Mouse (Mus musculus): ENCODE measurements around the gene Cks1b. TPM values are rescaled to one million over a fixed set of nuclear protein-coding genes. Genes with fewer than 3 reads are reported as not detected.

The Cks1b gene
- polyA plus RNA-seq, 1 experiment from 2014 or later, result 352 TPM

GRCm38 (mm10) chr3:89384331-89385076, 33.7 kb downstream of the Cks1b start:
- no peak for ATAC-seq
- H3K9ac ChIP-seq, result no peak overlapping the region
- no peak overlapping the region for H3K27ac ChIP-seq
- 0 out of 2 replicates have a peak, but pooled peaks cover 4% of the 10 kb centered on the region for H3K27me3 ChIP-seq
- no peak overlapping the region for H3K4me3 ChIP-seq
- no peaks in the 10 kb centered on the region for H3K9me3 ChIP-seq (replicated peaks)
- H3K4me2 ChIP-seq, result no peak overlapping the region
- peaks cover 11% of the 10 kb centered on the region; the same call in 1 of the 2 replicates for H3K4me1 ChIP-seq
- 50% methylated on average over 11 of the region's 12 CpGs for WGBS
- no peaks in the 10 kb centered on the region for H3K36me3 ChIP-seq (ENCODE audit: poor library complexity, severe bottlenecking)

- ATAC-seq, result no peak
- peaks cover 14% of the 10 kb centered on the region for H3K4me1 ChIP-seq
- whole genome bisulfite sequencing, result 84% methylated on average over 5 of the region's 5 CpGs
Measured at GRCm38 (mm10) chr3:89383651-89384255, 34.4 kb downstream of the Cks1b start.

GRCm38 (mm10) chr3:89382950-89383349, 35.2 kb downstream of the Cks1b start:
- H3K27me3 ChIP-seq, result 0 out of 2 replicates have a peak, but pooled peaks cover 4% of the 10 kb centered on the region
- peaks cover 18% of the 10 kb centered on the region for H3K4me1 ChIP-seq
- no peak overlapping the region for H3K9ac ChIP-seq
- no peak overlapping the region for H3K4me3 ChIP-seq
- no peak for ATAC-seq
- WGBS, result 81% methylated on average over 5 of the region's 5 CpGs
- no peak overlapping the region for H3K27ac ChIP-seq
- no peak overlapping the region for H3K4me2 ChIP-seq
- H3K9me3 ChIP-seq (replicated peaks), result no peaks in the 10 kb centered on the region
- no peaks in the 10 kb centered on the region for H3K36me3 ChIP-seq (ENCODE audit: poor library complexity, severe bottlenecking)

More at GRCm38 (mm10) chr3:89383651-89384255, 34.4 kb downstream of the Cks1b start:
- Histone ChIP-seq H3K9ac (no peak overlapping the region), H3K9me3 (replicated peaks) (no peaks in the 10 kb centered on the region), H3K4me2 (no peak overlapping the region), H3K36me3 (ENCODE audit: poor library complexity, severe bottlenecking) (no peaks in the 10 kb centered on the region), H3K27me3 (0 out of 2 replicates have a peak, but pooled peaks cover 4% of the 10 kb centered on the region), H3K4me3 (no peak overlapping the region), H3K27ac (no peak overlapping the region)

- H3K9me3 ChIP-seq (replicated peaks), result no peaks in the 10 kb centered on the region
- no peak overlapping the region for H3K4me2 ChIP-seq
- H3K27me3 ChIP-seq, result 0 out of 2 replicates have a peak, but pooled peaks cover 4% of the 10 kb centered on the region
- ATAC-seq, result no peak
- H3K4me3 ChIP-seq, result no peak overlapping the region
- H3K27ac ChIP-seq, result no peak overlapping the region
- no peak overlapping the region for H3K9ac ChIP-seq
- WGBS, result 85% methylated on average over 9 of the region's 9 CpGs
- H3K4me1 ChIP-seq, result peaks cover 15% of the 10 kb centered on the region
- H3K36me3 ChIP-seq (ENCODE audit: poor library complexity, severe bottlenecking), result no peaks in the 10 kb centered on the region
Measured at GRCm38 (mm10) chr3:89382033-89382882, 35.9 kb downstream of the Cks1b start.

DNA sequence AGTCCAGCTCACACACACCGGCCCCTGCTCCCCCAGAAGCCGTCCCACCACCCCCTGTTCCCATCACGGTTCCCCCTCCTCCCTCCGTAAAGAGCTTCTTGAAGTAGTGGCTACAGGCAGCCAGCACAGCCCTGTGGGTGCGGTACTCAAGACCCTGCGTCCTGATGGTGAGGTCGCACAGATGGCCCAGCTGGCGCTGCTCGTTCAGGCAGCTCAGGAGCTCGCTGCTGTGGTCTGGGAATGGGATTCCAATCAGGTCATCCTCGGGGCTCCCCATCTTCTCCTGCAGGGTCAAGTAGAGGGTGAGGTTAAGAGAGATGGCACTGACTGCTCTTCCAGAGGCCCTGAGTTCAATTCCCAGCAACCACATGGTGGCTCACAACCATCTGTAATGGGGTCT, 37.0 kb downstream of the Cks1b start:
- Histone ChIP-seq H3K4me3 (no peak overlapping the region), H3K4me1 (peaks cover 15% of the 10 kb centered on the region), H3K9ac (no peak overlapping the region), H3K4me2 (no peak overlapping the region), H3K27ac (no peak overlapping the region), H3K27me3 (0 out of 2 replicates have a peak, but pooled peaks cover 4% of the 10 kb centered on the region), H3K36me3 (ENCODE audit: poor library complexity, severe bottlenecking) (no peaks in the 10 kb centered on the region), H3K9me3 (replicated peaks) (no peaks in the 10 kb centered on the region)
- ATAC-seq, result no peak
- 82% methylated on average over 11 of the region's 11 CpGs for WGBS

GRCm38 (mm10) chr3:89380711-89381110, 37.5 kb downstream of the Cks1b start:
- Histone ChIP-seq H3K9ac (no peak overlapping the region), H3K4me2 (no peak overlapping the region), H3K4me3 (no peak overlapping the region), H3K4me1 (peaks cover 15% of the 10 kb centered on the region), H3K27me3 (0 out of 2 replicates have a peak, but pooled peaks cover 4% of the 10 kb centered on the region), H3K36me3 (ENCODE audit: poor library complexity, severe bottlenecking) (no peaks in the 10 kb centered on the region), H3K9me3 (replicated peaks) (no peaks in the 10 kb centered on the region), H3K27ac (no peak overlapping the region)
- 94% methylated on average over 18 of the region's 18 CpGs for WGBS
- ATAC-seq, result no peak

GRCm38 (mm10) chr3:89380291-89380690, 37.9 kb downstream of the Cks1b start:
- Histone ChIP-seq H3K36me3 (ENCODE audit: poor library complexity, severe bottlenecking) (no peaks in the 10 kb centered on the region), H3K4me2 (no peak overlapping the region), H3K27me3 (no peaks in the 10 kb centered on the region), H3K27ac (no peak overlapping the region), H3K4me3 (no peak overlapping the region), H3K9ac (no peak overlapping the region), H3K9me3 (replicated peaks) (no peaks in the 10 kb centered on the region), H3K4me1 (peaks cover 15% of the 10 kb centered on the region)
- 95% methylated on average over 14 of the region's 14 CpGs for WGBS
- ATAC-seq, result no peak

DNA sequence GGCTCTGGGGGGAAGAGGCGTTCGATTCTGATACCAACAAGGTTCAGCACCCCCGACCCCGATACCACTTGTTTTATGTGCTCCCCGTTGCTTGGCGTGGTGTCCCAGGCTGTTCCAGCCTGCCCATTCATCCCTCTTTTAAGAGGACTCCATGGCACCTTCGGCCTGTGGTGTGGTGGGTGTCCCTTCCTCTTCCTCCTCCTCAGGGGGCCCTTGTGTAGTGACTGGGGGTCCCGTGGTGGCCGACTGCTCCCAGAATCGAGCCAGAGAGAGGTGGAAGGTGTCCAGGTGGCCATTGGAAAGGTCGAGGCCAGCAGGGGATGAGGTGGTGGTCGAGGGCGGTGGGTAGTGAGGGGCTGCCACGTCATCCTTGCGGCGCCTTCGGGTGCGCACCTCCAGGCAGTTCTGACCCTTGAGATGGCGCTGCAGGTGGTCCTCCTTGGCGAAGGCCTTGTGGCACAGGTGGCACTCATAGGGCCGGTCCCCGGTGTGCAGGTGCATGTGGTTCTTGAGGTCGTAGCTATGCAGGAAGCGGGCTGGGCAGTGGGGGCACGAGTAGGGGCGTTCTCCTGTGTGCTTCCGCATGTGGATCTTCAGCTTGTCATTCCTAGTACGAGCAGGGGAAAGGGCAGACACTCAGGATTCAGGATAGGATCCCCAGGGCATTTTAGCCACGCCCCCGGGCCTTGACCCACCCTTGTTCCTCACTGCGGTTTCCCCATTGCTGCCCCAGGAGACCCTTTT, 38.6 kb downstream of the Cks1b start:
- H3K36me3 ChIP-seq (ENCODE audit: poor library complexity, severe bottlenecking), result no peaks in the 10 kb centered on the region
- H3K9ac ChIP-seq, result no peak overlapping the region
- no peaks in the 10 kb centered on the region for H3K9me3 ChIP-seq (replicated peaks)
- 90% methylated on average over 31 of the region's 31 CpGs for WGBS
- H3K27ac ChIP-seq, result no peak overlapping the region
- H3K4me2 ChIP-seq, result no peak overlapping the region
- no peak for ATAC-seq
- no peaks in the 10 kb centered on the region for H3K27me3 ChIP-seq
- no peak overlapping the region for H3K4me3 ChIP-seq
- H3K4me1 ChIP-seq, result peaks cover 11% of the 10 kb centered on the region

DNA sequence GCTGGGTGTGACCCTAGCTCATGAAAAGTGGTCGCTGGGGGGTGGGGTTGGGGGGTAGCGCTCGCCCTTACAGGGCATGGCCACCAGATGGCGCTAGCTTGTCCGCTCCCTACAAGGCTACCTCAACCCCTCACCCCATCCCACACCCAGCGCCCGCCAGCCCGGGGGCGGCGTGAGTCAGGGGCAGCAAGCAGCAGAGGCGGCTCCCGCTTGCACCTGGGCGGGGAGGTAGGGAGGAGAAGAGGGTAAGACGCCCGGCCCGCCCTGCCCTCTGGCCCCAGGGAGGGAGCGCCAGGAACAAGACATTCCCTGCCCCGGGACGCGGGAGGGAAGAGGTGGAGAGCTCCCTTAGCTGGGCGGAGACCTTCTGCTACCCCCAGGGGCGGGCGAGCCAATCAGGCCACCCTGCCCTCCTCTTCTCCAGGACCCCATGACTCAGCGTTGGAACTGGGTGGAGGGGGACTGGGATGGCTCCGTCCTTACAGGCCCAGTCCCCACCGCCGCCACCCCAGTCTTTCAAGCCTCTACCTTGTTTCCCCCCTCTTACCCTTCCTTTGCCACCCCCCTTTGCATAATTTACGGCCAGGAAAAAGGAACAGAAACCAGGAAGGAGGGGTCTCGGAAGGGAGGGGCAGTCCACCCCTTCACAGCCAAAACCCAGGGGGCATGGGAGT, 39.7 kb downstream of the Cks1b start:
- Histone ChIP-seq H3K27ac (no peak overlapping the region), H3K4me3 (peak overlapping the region; percentile 59), H3K9me3 (replicated peaks) (no peaks in the 10 kb centered on the region), H3K36me3 (ENCODE audit: poor library complexity, severe bottlenecking) (no peaks in the 10 kb centered on the region), H3K4me2 (peak overlapping the region; percentile 85), H3K27me3 (no peaks in the 10 kb centered on the region), H3K4me1 (peaks cover 10% of the 10 kb centered on the region), H3K9ac (peak overlapping the region; percentile 78)
- ATAC-seq, result peak; percentile 90
- whole genome bisulfite sequencing, result under 1% methylated on average over 27 of the region's 29 CpGs

- Histone ChIP-seq H3K4me2 (peak overlapping the region; percentile 85), H3K4me1 (peaks cover 10% of the 10 kb centered on the region), H3K9ac (no peak overlapping the region), H3K27ac (no peak overlapping the region), H3K4me3 (no peak overlapping the region), H3K36me3 (ENCODE audit: poor library complexity, severe bottlenecking) (no peaks in the 10 kb centered on the region), H3K27me3 (no peaks in the 10 kb centered on the region), H3K9me3 (replicated peaks) (no peaks in the 10 kb centered on the region)
- 78% methylated on average over 4 of the region's 4 CpGs for WGBS
- ATAC-seq, result no peak
Measured at GRCm38 (mm10) chr3:89377831-89378230, 40.4 kb downstream of the Cks1b start.

- Histone ChIP-seq H3K27ac (no peak overlapping the region), H3K36me3 (ENCODE audit: poor library complexity, severe bottlenecking) (no peaks in the 10 kb centered on the region), H3K4me2 (no peak overlapping the region), H3K4me3 (no peak overlapping the region), H3K9ac (no peak overlapping the region), H3K27me3 (no peaks in the 10 kb centered on the region), H3K4me1 (peaks cover 6% of the 10 kb centered on the region), H3K9me3 (replicated peaks) (no peaks in the 10 kb centered on the region)
- 50% methylated on average over 5 of the region's 5 CpGs for WGBS
- no peak for ATAC-seq
Measured at GRCm38 (mm10) chr3:89373581-89374231, 44.5 kb downstream of the Cks1b start.
